Mouse (Mus musculus): Measurements from ENCODE around the gene Zfp955a.
"Not testable (repeated sequence)": the region's sequence is repeated elsewhere in the genome, so short reads cannot be mapped to it uniquely, and the experiment has no call there.

Zfp955a gene

GRCm38 (mm10) chr17:33254530-33255318 lies at the start of gene Zfp955a:
TSS of gene Zfp955a (minus strand) at chr17:33255145.
- DNase-seq (ENCODE audit: low spot score in 2 of 2): not testable (repeated sequence)

GRCm38 (mm10) chr17:33289876-33290149 lies 34.9 kb upstream of the Zfp955a start:
- DNase-seq (ENCODE audit: low spot score in 2 of 2): not testable (repeated sequence)

- not testable (repeated sequence) for DNase-seq (ENCODE audit: low spot score in 2 of 2)
These were observed 34.3 kb upstream of the Zfp955a start, which contains the start of gene Zfp955b for GRCm38 (mm10) chr17:33289039-33289875. TSS of gene Zfp955b (plus strand) at chr17:33289544.

GRCm38 (mm10) chr17:33268907-33269306 lies 14.0 kb upstream of the Zfp955a start:
- no peak for DNase-seq (ENCODE audit: low spot score in 2 of 2)

- no peak for DNase-seq (ENCODE audit: low spot score in 2 of 2)
These were observed 9.4 kb upstream of the Zfp955a start, which contains the start of gene Olfr63 for GRCm38 (mm10) chr17:33264376-33264775. TSS of gene Olfr63 (plus strand) at chr17:33264676.

- not testable (repeated sequence) for DNase-seq (ENCODE audit: low spot score in 2 of 2)
These were observed 343 bp upstream of the Zfp955a start for GRCm38 (mm10) chr17:33255319-33255657.

GRCm38 (mm10) chr17:33236646-33237045 lies 18.3 kb downstream of the Zfp955a start:
- not testable (repeated sequence) for DNase-seq (ENCODE audit: low spot score in 2 of 2)

GRCm38 (mm10) chr17:33221590-33221989 lies 33.4 kb downstream of the Zfp955a start, which contains the start of gene Olfr1564:
TSS of gene Olfr1564 (minus strand) at chr17:33221690.
- no peak for DNase-seq (ENCODE audit: low spot score in 2 of 2)

GRCm38 (mm10) chr17:33191002-33191401 lies 63.9 kb downstream of the Zfp955a start, which contains the start of gene Olfr239:
TSS of gene Olfr239 (plus strand) at chr17:33191302.
- DNase-seq (ENCODE audit: low spot score in 2 of 2): not testable (repeated sequence)
